Mouse (Mus musculus) liver, postnatal 0 days (tissue): Measurements from ENCODE around the gene Sec61b. TPM values are rescaled to one million over a fixed set of nuclear protein-coding genes. Genes with fewer than 3 reads are reported as not detected.

Source experiments
- ATAC-seq: fragments of 200-750 bp; cut with Nextera tagmentation; 2 replicates; pipeline ENCODE4 v1.8.0; 2017; ENCODE audit warnings: mild to moderate bottlenecking, moderate library complexity
- DNase-seq: peaks from one replicate; pipeline ENCODE4 v3.0.0-alpha.2; 2016
- H3K27ac ChIP-seq: fragments of 300-500 bp; sonication (generic); 2 replicates; pipeline ENCODE4 v1.5.1; 2014; ENCODE audit warnings: antibody characterized with exemption, moderate library complexity, mild to moderate bottlenecking, low read depth
- H3K27me3 ChIP-seq: fragments of 300-500 bp; sonication (generic); 2 replicates; pipeline ENCODE4 v1.6.1; 2014; ENCODE audit warnings: low read length, control low read depth, mixed read lengths; ENCODE audit not compliant: insufficient read depth
- H3K36me3 ChIP-seq: fragments of 300-500 bp; sonication (generic); replicated peaks from 2 replicates; pipeline ENCODE4 v1.6.1; 2014; ENCODE audit warnings: mild to moderate bottlenecking, control low read depth, low read length, moderate library complexity, mixed read lengths; ENCODE audit not compliant: insufficient read depth
- H3K4me1 ChIP-seq: fragments of 300-500 bp; sonication (generic); 2 replicates; pipeline ENCODE4 v1.6.1; 2014; ENCODE audit warnings: antibody characterized with exemption, mild to moderate bottlenecking, control low read depth; ENCODE audit not compliant: insufficient read depth
- H3K4me2 ChIP-seq: fragments of 300-500 bp; sonication (generic); 2 replicates; pipeline ENCODE4 v1.6.1; 2014; ENCODE audit warnings: low read depth, mild to moderate bottlenecking, low read length, moderate library complexity, mixed read lengths
- H3K4me3 ChIP-seq: fragments of 300-500 bp; sonication (generic); 2 replicates; pipeline ENCODE4 v1.5.1; 2014; ENCODE audit warnings: low read depth, low read length
- H3K9ac ChIP-seq: fragments of 300-500 bp; sonication (generic); replicated peaks from 2 replicates; pipeline ENCODE4 v1.6.1; 2014; ENCODE audit warnings: mild to moderate bottlenecking, moderate library complexity
- H3K9me3 ChIP-seq: fragments of 300-500 bp; sonication (generic); 2 replicates; pipeline ENCODE4 v1.6.1; 2016; ENCODE audit warnings: mild to moderate bottlenecking, control low read depth, low read length, mixed read lengths
- CTCF ChIP-seq: sonication (generic); IDR thresholded peaks from 2 replicates; pipeline ENCODE4 v1.5.1; 2016; ENCODE audit warnings: antibody characterized with exemption, low read depth
- EP300 ChIP-seq: IDR thresholded peaks from 2 replicates; pipeline ENCODE4 v1.6.1; 2016; ENCODE audit warnings: antibody characterized with exemption, low read depth, mild to moderate bottlenecking
- WGBS: fragments of 180-500 bp; shearing (Covaris S2); extraction: QIAGEN DNeasy Blood & Tissue Kit; methylation state at CpG from one replicate; pipeline ENCODE4 v1.1.7; 2014; ENCODE audit not compliant: insufficient replicate concordance; 5-methylcytosine and 5-hydroxymethylcytosine counted together
- polyA plus RNA-seq: library from polyadenylated mRNA; unstranded; fragments of >200 nt; fragmentation: Nextera tagmentation; extraction: Ambion mirVana; gene quantifications from 2 replicates; pipeline ENCODE4 v1.2.1, GENCODE M21; 2015

The Sec61b gene
- polyA plus RNA-seq, 1 experiment from 2014 or later = 189 TPM

DNA sequence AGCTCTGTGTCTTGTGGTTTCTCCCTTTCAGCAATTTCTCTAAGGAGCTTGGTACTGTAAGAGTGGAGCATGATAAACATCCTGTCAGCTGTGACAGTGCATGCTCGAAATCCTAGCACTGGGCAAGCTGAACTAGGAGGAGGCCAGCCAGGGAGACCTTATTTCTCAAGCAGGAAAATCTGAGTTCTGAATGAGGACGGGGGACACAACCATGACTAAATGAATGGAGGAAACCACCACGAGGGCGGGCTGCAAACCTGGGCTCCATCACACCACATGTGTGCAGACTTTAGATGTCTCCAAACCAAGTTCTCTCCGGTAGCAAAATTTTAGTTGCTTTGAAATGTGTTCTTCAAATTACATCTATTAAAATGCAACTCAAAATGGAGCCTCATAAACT lies 25.3 kb upstream of the Sec61b start:
- TF ChIP-seq CTCF (no peak), EP300 (no peak)
- no peak overlapping the region for H3K27ac ChIP-seq
- DNase-seq (no peak), ATAC-seq (no peak)
- WGBS = 45% methylated on average over 5 of the region's 5 CpGs
- no peaks in the 10 kb centered on the region for H3K36me3 ChIP-seq
- no peak overlapping the region for H3K4me2 ChIP-seq
- no peak overlapping the region for H3K9ac ChIP-seq
- H3K4me1 ChIP-seq = no peaks in the 10 kb centered on the region
- H3K27me3 ChIP-seq = no peaks in the 10 kb centered on the region
- no peak overlapping the region for H3K4me3 ChIP-seq
- no peaks in the 10 kb centered on the region for H3K9me3 ChIP-seq

- DNase-seq (no peak), ATAC-seq (no peak)
- Histone ChIP-seq H3K27me3 (no peaks in the 10 kb centered on the region), H3K9ac (no peak overlapping the region), H3K4me2 (no peak overlapping the region), H3K4me3 (no peak overlapping the region), H3K9me3 (no peaks in the 10 kb centered on the region), H3K4me1 (no peaks in the 10 kb centered on the region), H3K36me3 (no peaks in the 10 kb centered on the region), H3K27ac (no peak overlapping the region)
- no peak for TF ChIP-seq CTCF
- no peak for TF ChIP-seq EP300
- WGBS = 36% methylated on average over 18 of the region's 18 CpGs
Observed at GRCm38 (mm10) chr4:47449586-47450522, 24.6 kb upstream of the Sec61b start.

- ATAC-seq = no peak
- WGBS = 76% methylated on average over 2 of the region's 2 CpGs
Observed at GRCm38 (mm10) chr4:47467196-47467595, 7.3 kb upstream of the Sec61b start.

DNA sequence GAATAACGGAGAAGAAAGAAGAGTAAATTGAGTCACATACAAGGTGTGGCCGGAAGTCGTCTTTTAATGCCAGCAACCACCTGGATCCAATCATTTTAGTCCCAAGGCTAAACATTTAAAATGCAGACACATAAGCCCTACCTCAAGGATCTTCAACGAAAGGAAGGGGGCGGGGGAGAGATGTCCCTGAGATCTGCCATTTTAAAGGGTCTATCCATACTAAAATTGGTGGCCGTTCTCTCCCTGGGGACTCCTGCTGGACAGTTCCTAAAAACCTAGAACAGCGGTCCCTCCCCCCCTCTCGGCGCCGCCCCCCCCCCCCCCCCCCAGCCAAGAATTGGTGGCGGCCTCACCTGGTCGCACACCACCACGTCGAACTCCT lies 881 bp upstream of the Sec61b start:
- H3K9me3 ChIP-seq = no peaks in the 10 kb centered on the region; the same call in 1 of the 2 replicates
- no peak for TF ChIP-seq EP300
- TF ChIP-seq CTCF = no peak; the same call in 1 of the 2 replicates
- WGBS = 5% methylated on average over 6 of the region's 14 CpGs
- peaks cover 11% of the 10 kb centered on the region for H3K4me1 ChIP-seq
- peak overlapping the region; percentile 85 for H3K4me2 ChIP-seq
- DNase-seq (no peak), ATAC-seq (no peak)
- H3K9ac ChIP-seq = peak overlapping the region; percentile 67
- no peaks in the 10 kb centered on the region for H3K27me3 ChIP-seq
- peak overlapping the region; percentile 73 for H3K4me3 ChIP-seq
- peak overlapping the region; percentile 82 for H3K27ac ChIP-seq
- H3K36me3 ChIP-seq = peaks cover 38% of the 10 kb centered on the region

More at GRCm38 (mm10) chr4:47467196-47467595, 7.3 kb upstream of the Sec61b start:
- no peak overlapping the region for H3K4me3 ChIP-seq
- no peaks in the 10 kb centered on the region; the same call in 1 of the 2 replicates for H3K9me3 ChIP-seq
- no peak for DNase-seq
- no peak overlapping the region for H3K27ac ChIP-seq
- H3K4me1 ChIP-seq = no peaks in the 10 kb centered on the region
- H3K4me2 ChIP-seq = no peak overlapping the region
- H3K27me3 ChIP-seq = no peaks in the 10 kb centered on the region
- no peak overlapping the region for H3K9ac ChIP-seq
- peaks cover 33% of the 10 kb centered on the region for H3K36me3 ChIP-seq
- TF ChIP-seq EP300 (no peak), CTCF (no peak)

DNA sequence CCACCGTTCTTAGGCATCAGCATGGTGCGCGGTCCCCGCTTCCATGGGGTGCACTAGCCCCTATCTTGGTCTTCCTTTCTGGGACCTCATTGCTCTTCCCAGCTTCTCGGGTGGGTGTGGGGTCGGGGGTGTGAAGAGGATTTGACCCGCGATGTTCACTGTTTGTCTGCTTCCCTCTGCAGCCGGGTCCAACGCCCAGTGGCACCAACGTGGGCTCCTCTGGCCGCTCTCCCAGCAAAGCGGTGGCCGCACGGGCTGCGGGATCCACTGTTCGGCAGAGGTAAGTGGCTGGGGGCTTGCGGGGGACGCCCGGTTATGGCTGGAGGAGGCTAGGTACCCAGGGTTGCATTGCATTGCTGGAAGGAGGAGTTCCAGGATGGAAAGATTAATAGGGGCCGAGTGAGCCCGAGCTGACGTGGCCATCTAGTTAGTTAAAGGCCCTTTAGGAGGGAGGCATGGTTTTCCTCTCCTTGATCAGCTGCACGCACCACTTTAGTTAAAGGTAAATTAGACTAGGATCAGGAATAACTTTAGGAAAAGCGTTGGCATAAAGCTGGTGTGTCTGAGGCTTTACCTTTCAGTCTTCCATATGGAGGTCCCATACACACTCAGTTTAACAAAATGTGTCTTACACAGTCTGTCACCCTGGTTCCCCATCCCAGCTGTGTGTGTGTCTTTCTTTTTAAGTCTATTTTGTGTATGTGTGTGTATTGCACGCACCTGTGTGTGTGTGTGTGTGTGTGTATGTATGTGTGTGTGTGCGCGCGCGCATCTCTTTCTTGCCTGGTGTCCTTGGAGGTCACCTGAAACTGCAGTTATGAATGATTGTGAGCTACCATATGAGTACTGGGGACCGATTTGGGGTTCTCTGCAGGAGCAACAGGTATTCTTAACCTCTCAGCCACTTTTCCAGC lies 529 bp downstream of the Sec61b start:
- DNase-seq = no peak
- Histone ChIP-seq H3K4me1 (peaks cover 11% of the 10 kb centered on the region), H3K4me2 (peak overlapping the region; percentile 85), H3K9ac (peak overlapping the region; percentile 82), H3K27ac (peak overlapping the region; percentile 82), H3K4me3 (peak overlapping the region; percentile 73), H3K9me3 (no peaks in the 10 kb centered on the region), H3K27me3 (no peaks in the 10 kb centered on the region), H3K36me3 (peaks cover 39% of the 10 kb centered on the region)
- no peak for TF ChIP-seq EP300
- no peak for TF ChIP-seq CTCF
- WGBS = 12% methylated on average over 31 of the region's 31 CpGs
- peak; percentile 28 for ATAC-seq

- H3K4me3 ChIP-seq = no peak overlapping the region
- 85% methylated on average over 6 of the region's 6 CpGs for WGBS
- peaks cover 38% of the 10 kb centered on the region for H3K36me3 ChIP-seq
- H3K9ac ChIP-seq = no peak overlapping the region
- no peak for TF ChIP-seq EP300
- no peak for TF ChIP-seq CTCF
- no peaks in the 10 kb centered on the region for H3K27me3 ChIP-seq
- no peak for ATAC-seq
- no peak overlapping the region for H3K27ac ChIP-seq
- no peaks in the 10 kb centered on the region for H3K9me3 ChIP-seq
- DNase-seq = no peak
- H3K4me2 ChIP-seq = no peak overlapping the region
- H3K4me1 ChIP-seq = peaks cover 11% of the 10 kb centered on the region
Observed at GRCm38 (mm10) chr4:47477539-47477938, 3.1 kb downstream of the Sec61b start.
